Mouse (Mus musculus) kidney, postnatal 0 days (tissue): ENCODE results near the gene Ctcf. TPM values are rescaled to one million over a fixed set of nuclear protein-coding genes. Genes with fewer than 3 reads are reported as not detected.

Experiments
- ATAC-seq: fragments of 200-750 bp; cut with Nextera tagmentation; replicated peaks from 2 replicates; pipeline ENCODE4 v1.8.0; 2017; ENCODE audit warnings: low read depth, moderate number of reproducible peaks, moderate TSS enrichment, moderate library complexity; ENCODE audit not compliant: low FRiP score
- DNase-seq: peaks from one replicate; pipeline ENCODE4 v3.0.0-alpha.2; 2016; ENCODE audit warnings: low spot score
- H3K27ac ChIP-seq: fragments of 300-500 bp; sonication (generic); 2 replicates; pipeline ENCODE4 v1.5.1; 2014; ENCODE audit warnings: mild to moderate bottlenecking
- H3K27me3 ChIP-seq: fragments of 300-500 bp; sonication (generic); 2 replicates; pipeline ENCODE4 v1.6.1; 2014; ENCODE audit warnings: low read length, mixed read lengths; ENCODE audit not compliant: insufficient read depth
- H3K36me3 ChIP-seq: fragments of 300-500 bp; sonication (generic); 2 replicates; pipeline ENCODE4 v1.6.1; 2014; ENCODE audit warnings: low read length, mixed read lengths; ENCODE audit not compliant: insufficient read depth
- H3K4me1 ChIP-seq: fragments of 300-500 bp; sonication (generic); replicated peaks from 2 replicates; pipeline ENCODE4 v1.6.1; 2014; ENCODE audit warnings: antibody characterized with exemption, low read length, mixed read lengths; ENCODE audit not compliant: insufficient read depth
- H3K4me2 ChIP-seq: fragments of 300-500 bp; sonication (generic); 2 replicates; pipeline ENCODE4 v1.6.1; 2014; ENCODE audit warnings: mild to moderate bottlenecking, low read length, moderate library complexity, mixed read lengths
- H3K4me3 ChIP-seq: fragments of 300-500 bp; sonication (generic); replicated peaks from 2 replicates; pipeline ENCODE4 v1.5.1; 2014; ENCODE audit warnings: low read depth, low read length
- H3K9ac ChIP-seq: fragments of 300-500 bp; sonication (generic); 2 replicates; pipeline ENCODE4 v1.6.1; 2014; ENCODE audit warnings: low read depth, low read length
- H3K9me3 ChIP-seq: fragments of 300-500 bp; sonication (generic); replicated peaks from 2 replicates; pipeline ENCODE4 v1.6.1; 2016; ENCODE audit warnings: low read length, inconsistent platforms, mixed read lengths
- CTCF ChIP-seq: IDR thresholded peaks from 2 replicates; pipeline ENCODE4 v1.5.1; 2016; ENCODE audit warnings: antibody characterized with exemption, low read depth, mild to moderate bottlenecking, moderate library complexity
- WGBS: fragments of 180-500 bp; shearing (Covaris S2); extraction: QIAGEN DNeasy Blood & Tissue Kit; methylation state at CpG from one replicate; pipeline ENCODE4 v1.1.7; 2014; 5-methylcytosine and 5-hydroxymethylcytosine counted together
- polyA plus RNA-seq: library from polyadenylated mRNA; unstranded; fragments of >200 nt; fragmentation: Nextera tagmentation; extraction: Ambion mirVana; gene quantifications from 2 replicates; pipeline ENCODE4 v1.2.1, GENCODE M21; 2015

The Ctcf gene
- polyA plus RNA-seq, 1 experiment from 2014 or later, result 89.4 TPM

GRCm38 (mm10) chr8:105661167-105661566 is 24.8 kb downstream of the Ctcf start:
- Histone ChIP-seq H3K27ac (no peak overlapping the region), H3K4me3 (no peak overlapping the region), H3K27me3 (no peaks in the 10 kb centered on the region), H3K9ac (no peak overlapping the region), H3K4me1 (no peaks in the 10 kb centered on the region), H3K9me3 (no peaks in the 10 kb centered on the region), H3K4me2 (no peak overlapping the region), H3K36me3 (peaks cover 20% of the 10 kb centered on the region; the same call in 1 of the 2 replicates)
- WGBS, result 74% methylated on average over 3 of the region's 3 CpGs
- ATAC-seq (no peak), DNase-seq (peak; percentile 82)
- peak; percentile 62 for TF ChIP-seq CTCF

- peak; percentile 26 for DNase-seq
- TF ChIP-seq CTCF, result peak; percentile 30; the same call in 1 of the 2 replicates
- Histone ChIP-seq H3K9ac (no peak overlapping the region), H3K4me1 (no peaks in the 10 kb centered on the region), H3K4me2 (no peak overlapping the region), H3K4me3 (no peak overlapping the region), H3K9me3 (no peaks in the 10 kb centered on the region), H3K27ac (no peak overlapping the region), H3K36me3 (peaks cover 68% of the 10 kb centered on the region), H3K27me3 (no peaks in the 10 kb centered on the region)
- no peak for ATAC-seq
- 90% methylated on average over 1 of the region's 1 CpGs for WGBS
Observed at GRCm38 (mm10) chr8:105677891-105678290, 41.5 kb downstream of the Ctcf start.

DNA sequence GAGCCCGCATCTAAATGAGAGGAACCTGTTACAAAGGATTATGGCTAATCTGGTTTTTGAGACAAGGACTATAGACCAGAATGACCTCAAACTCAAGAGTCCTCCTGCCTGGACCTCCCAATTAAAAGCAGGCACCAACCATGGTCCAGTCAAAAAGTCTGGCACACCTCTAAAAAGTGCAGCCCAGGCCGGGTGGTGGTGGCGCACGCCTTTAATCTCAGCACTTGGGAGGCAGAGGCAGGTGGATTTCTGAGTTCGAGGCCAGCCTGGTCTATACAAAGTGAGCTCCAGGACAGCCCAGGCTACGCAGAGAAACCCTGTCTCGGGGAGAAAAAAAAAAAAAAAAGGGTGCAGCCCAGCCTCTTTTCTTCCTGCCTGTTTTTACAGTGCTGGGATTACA is 49.0 kb downstream of the Ctcf start:
- Histone ChIP-seq H3K9ac (no peak overlapping the region), H3K27ac (no peak overlapping the region), H3K36me3 (peaks cover 25% of the 10 kb centered on the region), H3K4me1 (no peaks in the 10 kb centered on the region), H3K4me3 (no peak overlapping the region), H3K4me2 (no peak overlapping the region), H3K9me3 (no peaks in the 10 kb centered on the region), H3K27me3 (no peaks in the 10 kb centered on the region)
- WGBS, result 68% methylated on average over 7 of the region's 7 CpGs
- no peak for ATAC-seq
- no peak for TF ChIP-seq CTCF
- no peak for DNase-seq

DNA sequence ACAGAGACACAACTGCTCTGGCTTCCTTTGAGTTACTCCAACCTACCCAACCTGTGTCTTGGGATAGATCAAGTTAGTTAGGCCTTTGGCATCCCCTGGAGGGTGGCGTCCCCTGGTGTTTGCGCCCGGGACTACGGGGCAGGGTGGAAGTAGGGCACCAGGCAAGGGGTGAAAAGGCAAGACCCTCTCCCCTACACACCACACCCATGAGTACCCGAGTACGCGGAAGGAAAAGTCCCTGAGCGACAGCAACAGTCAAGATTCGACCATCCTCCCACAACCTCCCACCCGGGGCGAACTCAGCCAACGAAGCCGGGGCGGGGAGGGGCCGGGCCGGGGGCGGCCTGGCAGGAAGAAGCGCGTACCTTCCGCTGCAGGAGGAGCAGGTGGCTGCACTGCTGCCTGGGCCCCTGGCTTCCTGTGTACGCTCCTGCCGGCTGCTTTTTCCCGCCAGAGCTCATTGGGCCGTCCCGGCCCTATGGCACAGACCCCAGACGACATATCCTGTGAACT is 49.5 kb downstream of the Ctcf start, which contains the start of gene Carmil2:
Carmil2 (plus strand) TSS at position 479 of the 513 bp plus-strand sequence.
- 4% methylated on average over 26 of the region's 26 CpGs for WGBS
- TF ChIP-seq CTCF, result peak; percentile 81
- ATAC-seq, result peak; percentile 75
- H3K4me3 ChIP-seq, result no peak within 1 kb of the TSS; the same call in 1 of the 2 replicates
- peaks cover 19% of the 10 kb centered on the region for H3K36me3 ChIP-seq
- DNase-seq, result peak; percentile 58
- peak within 1 kb of the TSS; percentile 56 for H3K4me2 ChIP-seq
- peak within 1 kb of the TSS; percentile 42; the same call in 1 of the 2 replicates for H3K9ac ChIP-seq
- no peak within 1 kb of the TSS for H3K27ac ChIP-seq
- H3K4me1 ChIP-seq, result no peaks in the 10 kb centered on the region
- no peaks in the 10 kb centered on the region for H3K27me3 ChIP-seq
- no peaks in the 10 kb centered on the region for H3K9me3 ChIP-seq

GRCm38 (mm10) chr8:105686551-105686950 is 50.2 kb downstream of the Ctcf start:
- peaks cover 12% of the 10 kb centered on the region for H3K36me3 ChIP-seq
- no peaks in the 10 kb centered on the region for H3K9me3 ChIP-seq
- DNase-seq, result no peak
- H3K9ac ChIP-seq, result 0 out of 2 replicates have a peak overlapping the region, but pooled peaks have one; percentile 8
- H3K4me3 ChIP-seq, result no peak overlapping the region
- no peak overlapping the region for H3K27ac ChIP-seq
- WGBS, result 65% methylated on average over 6 of the region's 6 CpGs
- H3K4me1 ChIP-seq, result no peaks in the 10 kb centered on the region
- ATAC-seq, result no peak
- H3K27me3 ChIP-seq, result no peaks in the 10 kb centered on the region
- TF ChIP-seq CTCF, result no peak
- H3K4me2 ChIP-seq, result peak overlapping the region; percentile 56; the same call in 1 of the 2 replicates

DNA sequence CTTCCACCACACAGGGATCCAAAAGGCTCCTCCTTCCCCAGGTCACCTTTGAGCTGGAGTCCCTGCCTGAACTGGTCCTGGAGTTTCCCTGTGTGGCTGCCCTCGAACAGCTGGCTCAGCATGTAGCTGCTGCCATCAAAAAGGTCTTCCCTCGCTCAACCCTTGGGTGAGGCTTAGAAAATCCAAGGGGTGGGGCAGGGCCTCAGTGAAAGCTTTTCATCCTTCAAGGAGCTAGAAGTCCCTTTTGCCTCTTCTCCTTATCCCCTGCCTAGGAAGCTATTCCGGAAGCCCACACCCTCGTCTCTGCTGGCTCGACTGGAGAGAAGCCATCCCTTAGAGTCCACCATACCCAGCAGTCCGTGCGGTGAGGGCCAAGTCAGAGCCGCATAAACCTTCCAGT is 51.1 kb downstream of the Ctcf start:
- peaks cover 12% of the 10 kb centered on the region for H3K36me3 ChIP-seq
- DNase-seq, result no peak
- no peaks in the 10 kb centered on the region for H3K9me3 ChIP-seq
- no peaks in the 10 kb centered on the region for H3K27me3 ChIP-seq
- no peaks in the 10 kb centered on the region for H3K4me1 ChIP-seq
- H3K27ac ChIP-seq, result no peak overlapping the region
- no peak for TF ChIP-seq CTCF
- no peak for ATAC-seq
- H3K4me3 ChIP-seq, result no peak overlapping the region
- WGBS, result 71% methylated on average over 8 of the region's 8 CpGs
- no peak overlapping the region for H3K4me2 ChIP-seq
- no peak overlapping the region for H3K9ac ChIP-seq
